Mouse (Mus musculus) E14TG2a.4 (cell line): ENCODE measurements around the gene Clic5.
A peak's percentile ranks its signal among the peaks of the same experiment; 100 is the strongest.

Source experiments
- H3K27me3 ChIP-seq: 2 replicates; pipeline ENCODE4 v1.6.1; 2014; ENCODE audit warnings: low read length, control low read depth; ENCODE audit not compliant: insufficient read depth
- H3K36me3 ChIP-seq: 2 replicates; pipeline ENCODE4 v1.6.1; 2014; ENCODE audit warnings: low read length, control low read depth; ENCODE audit not compliant: insufficient read depth
- H3K4me1 ChIP-seq: replicated peaks from 2 replicates; pipeline ENCODE4 v1.6.1; 2014; ENCODE audit warnings: low read depth, low read length, control low read depth
- H3K4me3 ChIP-seq: replicated peaks from 2 replicates; pipeline ENCODE4 v1.5.1; 2014; ENCODE audit warnings: mild to moderate bottlenecking, low read length
- H3K9me3 ChIP-seq: 2 replicates; pipeline ENCODE4 v1.6.1; 2014; ENCODE audit warnings: low read length, control low read depth
- CTCF ChIP-seq: conservative IDR thresholded peaks from 2 replicates; pipeline ENCODE4 v1.5.1; 2014; ENCODE audit warnings: low read length
- NANOG ChIP-seq: IDR thresholded peaks from 2 replicates; pipeline ENCODE4 v1.6.1; 2014; ENCODE audit warnings: borderline replicate concordance, low read length, mixed read lengths
- POU5F1 ChIP-seq: IDR thresholded peaks from 2 replicates; pipeline ENCODE4 v1.6.1; 2014; ENCODE audit warnings: low read length, borderline replicate concordance

Gene Clic5

DNA sequence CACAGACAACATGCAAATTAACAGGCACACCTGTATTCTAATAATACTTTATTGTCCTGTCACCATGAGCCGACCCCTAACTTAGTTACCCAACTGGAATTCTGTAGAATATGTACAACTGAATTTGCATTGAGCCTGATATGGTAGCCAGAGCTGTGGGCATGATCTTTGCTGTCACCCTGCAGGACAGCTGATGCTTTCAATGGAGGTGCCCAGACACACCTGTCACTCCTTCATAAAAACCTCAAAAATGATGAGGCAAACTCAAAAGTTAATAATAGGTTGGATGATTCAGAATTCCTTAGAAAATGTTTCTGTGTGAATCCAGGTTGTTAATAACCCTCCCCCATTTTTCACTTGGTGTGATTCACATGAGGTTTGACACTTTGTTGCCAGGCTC lies 16.4 kb downstream of the Clic5 start:
- Histone ChIP-seq H3K27me3 (peaks cover 9% of the 10 kb centered on the region), H3K4me1 (no peaks in the 10 kb centered on the region), H3K4me3 (no peak overlapping the region), H3K36me3 (no peaks in the 10 kb centered on the region), H3K9me3 (no peaks in the 10 kb centered on the region)
- TF ChIP-seq CTCF = no peak
- no peak for TF ChIP-seq NANOG
- TF ChIP-seq POU5F1 = no peak

DNA sequence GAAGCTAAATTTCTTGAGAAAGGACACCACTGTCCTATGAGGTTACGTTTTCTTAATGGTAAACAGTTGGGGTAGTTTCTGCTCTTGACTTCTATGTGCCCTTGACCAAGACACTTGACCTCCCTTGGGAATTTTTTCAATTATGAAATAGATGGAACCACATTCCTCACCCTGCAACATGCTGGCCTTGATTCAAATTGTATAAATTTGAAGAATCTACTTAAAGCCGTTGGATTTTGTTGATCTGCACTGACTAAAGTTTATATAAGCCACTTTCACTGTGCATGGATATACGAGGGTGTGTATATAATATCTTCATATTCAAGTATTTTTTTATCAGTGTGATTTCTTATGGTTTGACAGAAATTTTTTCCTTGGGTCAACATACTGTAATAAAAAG lies 17.2 kb downstream of the Clic5 start:
- H3K9me3 ChIP-seq = no peaks in the 10 kb centered on the region
- 0 out of 2 replicates have a peak, but pooled peaks cover 4% of the 10 kb centered on the region for H3K27me3 ChIP-seq
- TF ChIP-seq NANOG (no peak), POU5F1 (no peak), CTCF (no peak)
- no peaks in the 10 kb centered on the region for H3K4me1 ChIP-seq
- no peaks in the 10 kb centered on the region for H3K36me3 ChIP-seq
- no peak overlapping the region for H3K4me3 ChIP-seq

DNA sequence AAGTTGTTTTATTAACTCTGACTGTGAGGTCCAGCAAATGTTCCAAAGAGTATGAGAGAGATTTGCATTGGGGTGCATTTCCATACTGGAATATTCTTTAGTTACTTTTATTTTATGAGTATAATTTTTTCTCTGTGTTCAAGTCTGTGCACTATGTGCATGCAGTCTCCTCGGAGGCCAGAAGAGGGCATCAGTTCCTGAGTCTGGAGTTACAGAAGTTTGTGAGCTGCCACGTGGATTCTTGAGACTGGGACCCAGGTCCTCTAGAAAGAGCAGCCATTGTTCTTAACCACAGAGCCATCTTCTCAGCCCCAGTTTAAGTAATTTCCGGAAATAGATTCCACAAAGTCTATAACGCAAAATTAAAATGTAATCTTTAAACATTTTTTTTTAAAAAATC lies 20.5 kb downstream of the Clic5 start:
- Histone ChIP-seq H3K36me3 (no peaks in the 10 kb centered on the region), H3K4me3 (no peak overlapping the region), H3K9me3 (no peaks in the 10 kb centered on the region), H3K4me1 (no peaks in the 10 kb centered on the region), H3K27me3 (0 out of 2 replicates have a peak, but pooled peaks cover 2% of the 10 kb centered on the region)
- peak; percentile 50 for TF ChIP-seq CTCF
- TF ChIP-seq NANOG = no peak

DNA sequence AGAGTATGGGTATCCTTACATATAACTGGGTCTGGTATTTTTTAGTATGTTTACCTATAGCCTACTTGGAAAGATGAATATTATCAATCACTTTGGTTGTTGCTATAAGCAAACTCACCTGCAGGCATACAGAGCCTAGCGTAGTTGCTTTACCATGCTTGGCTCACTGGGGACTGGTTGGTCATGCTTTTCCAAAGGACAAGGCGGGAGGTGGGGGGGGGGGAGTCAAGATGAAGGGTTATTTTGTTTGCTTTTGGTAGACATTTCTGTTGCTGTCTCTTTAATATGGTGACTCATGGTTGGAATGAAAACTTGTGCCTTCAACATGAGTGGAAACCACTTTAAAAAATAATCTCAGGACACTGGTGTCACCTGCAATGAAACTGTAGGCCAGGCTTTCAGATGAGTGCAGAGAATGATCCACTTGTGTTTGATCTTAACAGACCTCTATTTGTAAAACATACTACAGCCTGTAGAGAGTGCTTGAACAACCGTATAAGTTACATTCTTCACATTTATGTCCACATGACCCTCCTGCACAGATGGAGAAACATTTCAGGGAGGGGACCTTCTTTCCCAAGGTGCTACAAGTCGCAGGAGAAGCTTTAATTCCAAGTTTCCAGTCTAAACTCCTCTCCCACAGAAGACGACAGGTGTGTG lies 24.7 kb downstream of the Clic5 start:
- no peaks in the 10 kb centered on the region for H3K4me1 ChIP-seq

DNA sequence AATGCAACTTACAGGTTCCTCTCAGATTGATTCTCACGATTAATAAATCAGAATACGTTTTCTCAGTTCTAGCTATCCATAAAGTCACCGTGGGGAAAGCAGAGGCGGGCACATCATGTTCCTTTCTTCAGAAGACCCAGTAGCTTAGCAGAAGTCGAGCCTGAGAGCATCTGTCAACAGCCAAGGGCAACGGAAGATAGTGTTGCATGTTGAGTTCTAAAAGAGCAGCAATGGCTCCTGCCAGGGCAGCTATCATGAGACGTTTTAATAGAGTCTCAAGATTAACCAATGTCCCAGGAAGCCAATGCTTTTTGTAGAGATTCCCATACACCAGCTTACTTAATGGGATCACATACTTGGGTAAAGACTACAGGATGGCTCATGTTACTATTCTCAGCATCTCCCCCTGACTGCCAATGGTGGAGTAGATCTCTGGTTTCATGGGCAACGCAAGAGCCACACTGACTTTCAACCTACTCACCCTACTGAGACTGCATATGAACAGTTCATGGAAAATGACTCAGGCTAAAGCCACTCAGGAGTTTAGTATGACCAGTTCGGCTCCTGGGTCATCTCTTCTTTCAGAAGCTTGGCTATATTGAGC lies 26.9 kb downstream of the Clic5 start:
- Histone ChIP-seq H3K9me3 (no peaks in the 10 kb centered on the region), H3K27me3 (no peaks in the 10 kb centered on the region), H3K36me3 (no peaks in the 10 kb centered on the region), H3K4me3 (no peak overlapping the region), H3K4me1 (0 out of 2 replicates have a peak, but pooled peaks cover 2% of the 10 kb centered on the region)
- TF ChIP-seq CTCF (no peak), NANOG (no peak), POU5F1 (no peak)

More for the DNA sequence above, 24.7 kb downstream of the Clic5 start:
- Histone ChIP-seq H3K27me3 (0 out of 2 replicates have a peak, but pooled peaks cover 2% of the 10 kb centered on the region), H3K36me3 (no peaks in the 10 kb centered on the region), H3K4me3 (no peak overlapping the region), H3K9me3 (no peaks in the 10 kb centered on the region)
- no peak for TF ChIP-seq POU5F1
- TF ChIP-seq CTCF = no peak
- no peak for TF ChIP-seq NANOG

DNA sequence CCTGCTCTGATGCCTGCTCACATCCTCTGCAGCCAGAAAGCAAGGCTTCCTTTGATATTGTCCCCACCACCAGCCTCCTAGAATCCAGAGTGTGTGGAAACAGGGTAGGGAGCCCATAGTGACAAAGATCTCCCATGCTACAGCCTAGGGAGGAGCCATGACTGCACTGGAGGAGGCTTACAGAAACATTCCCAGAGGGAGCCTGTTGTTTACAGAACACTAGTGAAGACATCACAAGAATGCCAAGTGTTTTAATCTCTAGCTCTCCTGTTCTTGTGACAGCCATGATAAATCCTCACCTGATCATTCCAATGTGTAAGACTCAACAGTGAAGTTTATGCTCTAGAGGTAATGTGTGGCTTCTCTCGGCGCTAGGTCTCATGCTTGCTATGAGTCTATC lies 28.8 kb downstream of the Clic5 start:
- Histone ChIP-seq H3K4me3 (no peak overlapping the region), H3K27me3 (no peaks in the 10 kb centered on the region), H3K4me1 (0 out of 2 replicates have a peak, but pooled peaks cover 2% of the 10 kb centered on the region), H3K9me3 (no peaks in the 10 kb centered on the region), H3K36me3 (no peaks in the 10 kb centered on the region)
- TF ChIP-seq CTCF (no peak), NANOG (no peak), POU5F1 (no peak)

DNA sequence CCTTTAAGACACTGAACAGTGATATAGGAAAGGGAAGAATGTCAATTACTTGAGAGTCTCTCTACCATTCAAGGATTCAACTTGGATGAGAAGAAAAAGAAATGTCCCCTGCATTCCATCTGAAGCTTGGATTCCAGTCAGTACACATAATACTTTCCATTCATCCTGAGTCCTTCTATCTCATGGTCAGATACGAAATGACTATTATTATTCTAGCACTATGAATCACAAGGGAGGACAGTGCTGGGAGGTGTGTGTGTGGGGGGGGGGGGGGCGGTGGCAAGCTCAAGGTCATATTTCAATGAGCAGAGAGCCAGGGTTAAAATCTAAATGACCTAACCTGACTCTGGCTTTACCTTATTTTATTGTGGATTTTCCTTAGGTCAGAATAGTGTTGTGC lies 31.6 kb downstream of the Clic5 start:
- no peaks in the 10 kb centered on the region for H3K27me3 ChIP-seq
- H3K36me3 ChIP-seq = no peaks in the 10 kb centered on the region
- H3K9me3 ChIP-seq = no peaks in the 10 kb centered on the region
- H3K4me3 ChIP-seq = no peak overlapping the region
- TF ChIP-seq CTCF (no peak), NANOG (no peak), POU5F1 (no peak)
- H3K4me1 ChIP-seq = 0 out of 2 replicates have a peak, but pooled peaks cover 2% of the 10 kb centered on the region

DNA sequence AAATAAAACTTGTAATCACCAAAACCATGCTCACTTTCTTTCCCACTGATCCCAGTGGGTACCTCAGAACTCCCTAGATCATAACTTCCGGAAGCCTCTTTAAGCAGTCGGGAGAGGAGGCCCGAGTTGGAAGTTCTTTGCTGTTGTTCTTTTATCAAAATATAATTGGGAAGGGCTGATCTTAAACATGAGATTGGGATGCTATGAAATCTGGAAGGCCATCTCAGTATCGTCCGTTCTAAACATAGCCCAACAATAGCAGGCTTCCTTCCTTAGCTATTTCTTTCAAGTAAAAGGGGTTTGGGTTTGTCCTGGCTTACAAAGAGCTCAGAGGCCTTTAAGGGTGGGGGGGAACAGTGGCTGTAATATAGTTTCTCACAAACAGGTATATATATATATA lies 40.0 kb downstream of the Clic5 start:
- Histone ChIP-seq H3K36me3 (no peaks in the 10 kb centered on the region), H3K9me3 (no peaks in the 10 kb centered on the region), H3K4me1 (no peaks in the 10 kb centered on the region), H3K27me3 (0 out of 2 replicates have a peak, but pooled peaks cover 8% of the 10 kb centered on the region), H3K4me3 (no peak overlapping the region)
- TF ChIP-seq POU5F1 (no peak), NANOG (no peak), CTCF (no peak)
